Mouse (Mus musculus): ENCODE measurements around the gene Serpina5.

Gene Serpina5

DNA sequence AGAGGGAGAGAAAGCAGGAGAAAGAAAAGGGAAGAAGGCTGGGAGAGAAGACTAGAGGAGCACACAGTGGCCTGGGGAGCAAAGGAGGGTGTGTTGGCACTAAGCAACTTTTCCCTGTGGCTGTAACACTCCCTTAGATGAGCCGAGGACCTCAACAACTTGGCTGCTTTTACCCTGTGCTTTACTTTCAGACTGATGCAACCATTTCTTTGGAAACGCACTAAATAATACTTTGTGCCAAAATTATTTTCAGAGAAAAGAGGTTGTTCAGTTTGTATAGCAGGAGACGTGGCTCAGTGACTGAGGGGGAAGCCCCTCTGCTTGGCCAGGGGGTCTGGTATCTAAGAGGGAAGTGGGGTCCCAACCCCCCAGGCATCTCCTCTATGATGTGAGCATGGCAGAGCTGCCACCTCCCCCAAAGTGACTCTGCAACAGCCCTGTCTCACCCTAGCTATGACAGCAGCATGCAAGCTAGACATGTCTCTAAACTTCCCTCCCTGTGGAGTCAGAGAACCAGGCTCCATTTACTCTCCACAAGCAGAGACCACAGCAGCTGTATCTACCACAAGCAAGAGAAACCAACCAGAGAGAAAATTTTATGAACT is 52.2 kb downstream of the Serpina5 start:
- no peak for TF ChIP-seq GATA4 (IDR thresholded peaks at IDR 0.05; ENCODE audit: insufficient replicate concordance, low read length)

DNA sequence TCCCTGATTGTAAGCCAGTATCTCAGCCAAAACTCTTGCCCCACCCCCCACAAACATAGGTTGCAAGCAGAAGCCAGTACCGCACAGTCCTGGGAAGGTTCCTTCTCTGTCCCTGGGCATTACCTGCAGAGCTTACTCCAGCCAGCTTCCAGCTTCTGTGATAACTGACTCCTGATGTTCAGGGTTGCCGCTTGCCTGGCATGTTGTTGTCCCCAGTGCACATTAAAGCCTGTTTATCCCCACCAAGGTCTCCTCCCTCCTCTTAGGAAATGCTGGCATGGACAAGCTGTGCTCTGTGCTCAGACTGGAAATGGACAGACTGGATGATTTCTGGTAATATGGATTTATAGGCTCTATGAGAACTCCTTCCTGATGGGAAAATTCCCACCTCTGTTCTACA is 52.7 kb downstream of the Serpina5 start, which contains the start of gene Serpina3c:
Serpina3c (minus strand) TSS at position 215 of the 400 bp plus-strand sequence.
- TF ChIP-seq GATA4 (IDR thresholded peaks at IDR 0.05; ENCODE audit: insufficient replicate concordance, low read length) = no peak
